Mouse (Mus musculus) ovary, postnatal 14 days (tissue): ENCODE results near the gene Rnf38.

Experiments used
- DNase-seq: peaks from one replicate; pipeline ENCODE4 v3.0.0; 2022; ENCODE audit warnings: low spot score

Rnf38 gene

DNA sequence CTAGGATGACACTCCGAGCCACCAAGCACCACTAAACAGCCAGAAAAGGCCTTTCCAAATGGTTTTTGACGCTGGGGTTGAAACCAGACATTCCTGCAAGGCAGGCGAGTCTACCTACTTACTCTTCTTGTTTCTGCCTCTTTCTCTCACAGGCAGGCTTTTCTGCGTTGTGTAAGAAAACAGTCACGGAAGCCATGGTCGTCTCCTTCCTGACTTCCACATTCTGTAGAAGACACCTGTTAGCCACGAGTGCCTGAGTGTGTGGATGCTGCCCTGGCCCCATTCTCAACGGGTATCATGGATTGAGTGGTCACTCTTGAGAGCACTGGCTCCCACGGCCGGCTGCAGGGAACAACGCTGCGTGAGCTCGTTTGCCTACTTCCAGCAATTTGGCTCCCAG, 118.5 kb downstream of the Rnf38 start:
- no peak for DNase-seq

GRCm38 (mm10) chr4:44113393-44114138, 120.0 kb downstream of the Rnf38 start:
- no peak for DNase-seq

DNA sequence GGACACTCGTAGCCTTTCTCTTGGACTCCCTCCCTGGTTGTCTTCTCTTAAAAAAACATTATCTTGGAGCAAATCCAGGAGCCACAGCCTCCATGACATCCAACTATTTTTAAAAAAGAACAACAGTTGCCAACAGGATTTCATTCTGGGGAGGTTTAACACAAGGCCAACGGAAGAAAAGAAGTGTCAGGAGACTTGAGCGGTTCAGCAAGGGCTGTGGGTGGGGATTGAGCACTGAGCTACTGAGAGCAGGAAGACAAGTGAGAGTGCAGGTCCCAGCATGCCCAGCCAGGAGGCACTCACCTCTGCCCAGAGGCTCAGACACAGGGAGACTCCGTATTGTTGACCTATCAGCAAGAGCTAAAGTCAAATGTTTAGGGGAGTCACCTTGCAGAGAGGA, 120.8 kb downstream of the Rnf38 start:
- no peak for DNase-seq

DNA sequence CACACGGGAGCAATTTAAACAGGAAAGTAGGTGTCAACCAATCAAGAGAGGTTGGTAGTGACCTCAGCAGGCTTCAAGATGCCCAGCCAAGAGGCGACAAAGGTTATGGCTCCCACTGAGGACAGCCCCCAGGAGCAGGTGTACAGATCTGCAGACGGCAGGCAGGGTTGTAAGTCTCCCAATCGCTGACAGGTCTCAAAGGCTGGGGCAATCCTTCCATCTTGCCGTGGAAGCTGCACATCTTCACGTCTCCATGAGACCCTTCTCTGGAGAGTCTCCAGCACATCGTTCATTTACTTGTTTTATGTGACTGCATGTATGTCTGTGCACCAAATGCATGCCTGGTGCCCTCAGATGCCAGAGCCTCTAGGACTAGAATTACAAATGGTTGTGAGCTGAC, 122.8 kb downstream of the Rnf38 start:
- DNase-seq, result no peak

- no peak for DNase-seq
Observed at GRCm38 (mm10) chr4:44108297-44108696, 125.3 kb downstream of the Rnf38 start.

- DNase-seq, result no peak
Observed at GRCm38 (mm10) chr4:44107339-44107738, 126.2 kb downstream of the Rnf38 start.

DNA sequence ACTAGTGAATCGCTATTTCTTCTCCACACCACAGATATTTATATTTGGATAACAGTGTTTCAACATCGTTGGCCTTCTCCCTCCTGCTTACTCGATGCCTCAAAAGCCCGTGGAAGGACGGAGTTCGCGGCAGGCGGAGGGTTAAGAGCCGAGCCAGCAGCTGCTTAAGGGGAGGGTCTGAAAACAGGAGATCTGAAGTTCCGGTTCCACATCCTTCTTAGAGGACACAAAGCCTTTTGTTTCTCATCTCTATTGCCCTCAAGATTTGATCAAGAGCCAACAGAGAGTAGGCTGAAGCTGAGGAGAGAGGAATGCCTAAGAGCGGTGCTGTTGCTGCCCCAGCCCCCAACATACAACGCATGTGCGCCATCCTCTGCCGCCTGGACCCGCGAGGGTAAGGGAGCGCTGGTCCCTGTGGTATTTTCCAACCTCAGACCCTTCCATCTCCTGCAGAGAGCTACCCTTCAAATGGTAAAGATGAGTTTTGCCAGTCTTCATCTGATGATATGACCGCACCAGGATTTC, 127.2 kb downstream of the Rnf38 start:
- DNase-seq, result no peak

DNA sequence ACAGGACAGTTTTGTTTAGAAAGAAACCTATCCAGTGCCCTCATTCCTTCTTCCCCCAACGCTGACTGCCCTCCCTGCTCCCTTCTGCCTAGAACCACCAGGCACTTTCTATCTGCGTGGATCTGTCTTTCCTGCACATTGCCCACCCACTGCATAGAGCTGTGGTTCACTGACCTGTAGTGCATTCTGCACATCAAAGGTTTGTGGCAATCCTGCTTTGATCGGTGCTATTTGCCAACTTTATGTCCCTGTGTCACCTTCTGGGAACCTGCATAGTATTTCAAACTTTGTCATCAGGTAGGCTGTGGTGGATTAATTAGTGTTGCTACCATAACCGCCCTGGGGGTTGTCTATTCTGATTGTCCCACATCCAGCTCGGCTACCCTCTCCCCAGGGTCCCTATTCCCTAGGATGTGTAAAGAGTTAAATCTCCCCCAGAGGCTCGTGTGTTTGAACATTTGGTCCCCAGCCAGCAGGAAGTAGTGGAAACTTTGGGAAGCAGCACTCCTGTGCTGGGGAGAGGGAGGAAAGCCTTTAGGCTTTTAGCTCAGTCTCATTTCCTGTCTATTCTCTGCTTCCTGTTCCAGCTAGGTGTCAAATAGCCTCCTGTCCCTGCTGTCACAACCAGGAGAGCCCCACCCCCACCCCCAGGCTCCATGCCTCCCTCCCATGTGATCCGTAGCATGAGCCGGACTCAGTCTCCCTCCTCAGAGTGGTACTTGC, 129.2 kb downstream of the Rnf38 start:
- no peak for DNase-seq

- no peak for DNase-seq
Observed at GRCm38 (mm10) chr4:44103620-44104019, 130.0 kb downstream of the Rnf38 start.

DNA sequence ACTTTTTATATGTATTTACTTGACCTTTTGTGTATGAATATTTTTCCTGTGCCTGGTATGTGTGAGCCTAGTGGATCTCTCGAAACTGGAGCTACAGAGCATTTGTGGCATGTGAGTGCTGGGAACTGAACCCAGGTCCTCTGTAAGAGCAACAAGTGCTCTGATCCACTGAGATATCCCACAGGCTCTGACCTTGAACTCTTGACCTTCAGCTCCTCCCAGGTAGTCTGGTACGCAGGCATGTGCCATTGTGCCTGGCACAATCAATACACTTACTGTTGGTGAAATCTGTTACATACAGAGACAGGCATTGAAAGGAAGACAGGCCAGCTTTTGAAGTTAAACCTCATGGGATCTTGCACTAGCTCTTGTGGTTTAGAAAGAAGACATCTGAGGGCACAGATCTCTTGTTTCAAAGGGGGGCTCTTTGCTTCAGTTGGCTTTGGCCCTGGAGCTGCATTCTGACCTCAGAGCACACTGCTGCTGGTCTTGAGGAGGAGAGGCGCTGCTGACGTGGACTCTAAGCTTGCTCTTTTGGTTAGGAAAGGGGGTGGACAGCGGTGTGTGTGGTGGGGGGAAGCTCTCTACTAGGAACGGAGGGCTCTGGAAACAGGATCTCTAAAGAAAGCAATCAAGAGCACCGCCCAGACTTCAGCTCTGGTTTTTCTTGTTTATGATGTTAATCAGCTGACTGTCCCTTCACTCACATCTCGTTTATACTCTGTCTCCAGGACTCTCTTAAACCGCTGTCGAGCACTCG, 135.8 kb downstream of the Rnf38 start:
- DNase-seq, result no peak

DNA sequence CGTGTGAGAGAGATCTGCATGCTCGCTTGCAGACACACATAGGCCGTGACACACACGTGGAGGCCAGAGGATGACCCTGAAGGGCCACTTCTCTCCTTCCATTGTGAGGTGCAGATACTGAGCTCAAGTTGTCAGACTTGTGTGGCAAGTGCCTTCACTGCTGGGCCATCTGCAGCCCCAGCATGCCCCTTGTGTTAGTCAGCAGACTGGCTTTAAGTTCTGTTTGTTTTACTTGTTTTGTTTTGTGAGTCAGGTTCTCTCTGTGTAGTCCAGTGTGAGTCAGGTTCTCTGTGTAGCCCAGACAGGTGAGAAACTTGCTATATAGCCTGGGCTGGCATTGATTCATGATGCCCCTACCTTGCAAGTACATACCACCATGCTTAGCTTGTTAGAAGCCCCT, 139.1 kb downstream of the Rnf38 start:
- DNase-seq, result no peak

DNA sequence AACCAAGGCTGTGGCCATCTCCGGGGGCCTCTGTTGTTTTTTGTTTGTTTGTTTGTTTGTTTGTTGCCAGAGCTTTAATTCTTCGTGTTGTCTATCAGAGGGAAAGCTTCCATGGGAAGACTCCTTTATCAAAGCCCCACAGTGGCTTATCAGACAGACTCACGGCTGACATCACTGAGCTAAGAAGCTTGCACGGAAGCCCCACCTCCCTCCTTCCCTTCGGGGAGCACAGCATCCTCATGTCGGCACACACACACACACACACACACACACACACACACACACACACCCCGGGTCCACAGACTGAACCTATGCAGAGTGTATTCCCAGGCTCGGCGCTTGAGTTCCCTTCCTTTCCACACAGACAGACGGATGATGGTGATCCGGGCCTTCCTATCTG, 141.2 kb downstream of the Rnf38 start:
- no peak for DNase-seq

GRCm38 (mm10) chr4:44085566-44085965, 148.0 kb downstream of the Rnf38 start:
- no peak for DNase-seq

- DNase-seq, result no peak
Observed at GRCm38 (mm10) chr4:44084602-44085325, 148.8 kb downstream of the Rnf38 start.

DNA sequence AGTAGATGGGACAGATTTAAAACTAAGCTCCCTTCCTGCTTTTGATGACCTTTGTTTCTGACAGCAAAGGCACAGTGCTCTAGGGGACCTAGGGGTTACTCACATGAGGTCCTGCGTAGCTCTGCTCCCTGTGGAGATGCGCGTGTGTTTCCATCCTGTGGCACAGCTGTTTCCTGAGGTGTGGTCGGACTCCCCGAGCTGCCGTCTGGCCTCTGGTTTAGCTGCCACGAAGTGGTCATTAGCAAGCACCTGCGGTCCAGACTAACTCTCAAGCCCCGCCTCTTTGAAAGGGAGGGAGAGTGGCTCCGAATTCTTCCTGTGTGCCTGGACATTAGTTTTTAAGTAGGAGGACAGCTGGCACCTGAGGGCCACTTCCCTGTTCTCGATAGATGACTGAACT, 149.6 kb downstream of the Rnf38 start, which contains the start of gene Gne:
Gne (minus strand) TSS at position 233 of the 400 bp plus-strand sequence.
- no peak for DNase-seq

GRCm38 (mm10) chr4:44078358-44078933, 155.1 kb downstream of the Rnf38 start:
- DNase-seq, result no peak
